8 mouse cellular contexts compared by ENCODE assay signal in the genomic region with DNA sequence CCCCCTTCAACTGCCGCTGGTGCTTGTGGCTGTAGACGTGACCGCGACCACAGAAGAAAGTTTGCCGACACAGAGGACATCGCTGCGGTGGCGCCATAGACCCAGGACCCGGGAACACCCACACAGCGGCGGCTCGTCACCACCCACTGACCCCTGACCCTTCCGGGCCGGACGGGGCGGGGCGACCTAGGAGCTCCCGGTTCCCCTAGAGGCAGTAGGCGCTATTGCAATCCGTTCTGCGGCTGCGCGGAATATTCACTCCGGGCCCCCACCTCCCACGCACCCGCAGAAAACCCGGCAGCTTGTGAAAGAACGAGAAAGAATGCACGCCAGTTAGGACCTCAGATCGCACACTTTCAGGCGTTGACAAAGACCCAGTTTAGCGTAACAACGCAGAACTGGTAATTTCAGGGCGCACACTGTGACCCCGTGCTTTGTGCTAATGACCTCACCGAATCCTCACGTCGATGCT. TPM values are rescaled to one million over a fixed set of nuclear protein-coding genes. Genes with fewer than 3 reads are reported as not detected.
DNase-seq lines count a peak whose midpoint lies in the region; ATAC-seq and TF ChIP-seq lines count a peak whose summit lies in the region.

No protein-coding gene starts in this region.

- DNase-seq in brain, embryonic 18.5 days (ENCODE audit: low read depth, low spot score): peak; percentile 74
- DNase-seq in liver: peak; percentile 95
- DNase-seq in monocyte, adult 2 months (ENCODE audit: low read depth in 1 of 2, low spot score in 2 of 2): peak; percentile 83 to 92
- peak; percentile 89 to 94 for DNase-seq in spleen, postnatal 14 days (ENCODE audit: low spot score in 2 of 2)

- H3K4me1 ChIP-seq in erythroblast, embryonic 14.5 days (ENCODE audit: control insufficient read depth): peaks cover 36% of the 10 kb centered on the region
- H3K4me1 ChIP-seq in heart, embryonic 12.5 days (replicated peaks): peaks cover 9% of the 10 kb centered on the region
- H3K4me1 ChIP-seq in kidney, embryonic 16.5 days (ENCODE audit: insufficient read depth, low read length): peaks cover 6% of the 10 kb centered on the region

- H3K27ac ChIP-seq in heart, embryonic 12.5 days (ENCODE audit: poor library complexity, severe bottlenecking): peak overlapping the region; percentile 60
- peak overlapping the region; percentile 79 for H3K27ac ChIP-seq in kidney, embryonic 16.5 days (ENCODE audit: low read length)

- H3K9ac ChIP-seq in heart, embryonic 12.5 days: peak overlapping the region; percentile 92
- H3K9ac ChIP-seq in kidney, embryonic 16.5 days (replicated peaks; ENCODE audit: low read length): peak overlapping the region; percentile 86

- peak; percentile 96 for ATAC-seq in heart, embryonic 12.5 days (ENCODE audit: insufficient number of reproducible peaks, low FRiP score)
- ATAC-seq in kidney, embryonic 16.5 days (ENCODE audit: low FRiP score, low TSS enrichment): peak; percentile 95

- peak overlapping the region; percentile 82 for H3ac ChIP-seq in C2C12 (ENCODE audit: control insufficient read depth, insufficient read length, low read depth)

- H3K36me3 ChIP-seq in C2C12 (ENCODE audit: control insufficient read depth, insufficient read depth): peaks cover 20% of the 10 kb centered on the region
- peaks cover 34% of the 10 kb centered on the region for H3K36me3 ChIP-seq in erythroblast, embryonic 14.5 days (ENCODE audit: control insufficient read depth)
- H3K36me3 ChIP-seq in heart, embryonic 12.5 days: peaks cover 30% of the 10 kb centered on the region
- H3K36me3 ChIP-seq in kidney, embryonic 16.5 days (ENCODE audit: insufficient read depth, low read length): peaks cover 10% of the 10 kb centered on the region; the same call in 1 of the 2 replicates

- H3K79me2 ChIP-seq in C2C12 (ENCODE audit: control insufficient read depth, insufficient read depth): peaks cover 10% of the 10 kb centered on the region

- H3K9me3 ChIP-seq in erythroblast, embryonic 14.5 days (ENCODE audit: control insufficient read depth, low read length): no peaks in the 10 kb centered on the region
- no peaks in the 10 kb centered on the region for H3K9me3 ChIP-seq in heart, embryonic 12.5 days (replicated peaks)
- H3K9me3 ChIP-seq in kidney, embryonic 16.5 days (ENCODE audit: low read length): no peaks in the 10 kb centered on the region

- WGBS in heart, embryonic 12.5 days: under 1% methylated on average over 38 of the region's 38 CpGs
- WGBS in kidney, embryonic 16.5 days: under 1% methylated on average over 38 of the region's 38 CpGs

- peaks cover 4% of the 10 kb centered on the region for H3K79me3 ChIP-seq in C2C12 (ENCODE audit: low read depth)

- peak overlapping the region; percentile 83 for H3K4me2 ChIP-seq in heart, embryonic 12.5 days
- H3K4me2 ChIP-seq in kidney, embryonic 16.5 days (replicated peaks; ENCODE audit: low read depth, low read length): peak overlapping the region; percentile 87

- no peaks in the 10 kb centered on the region for H3K27me3 ChIP-seq in C2C12 (ENCODE audit: control insufficient read depth, insufficient read depth, insufficient read length)
- no peaks in the 10 kb centered on the region for H3K27me3 ChIP-seq in erythroblast, embryonic 14.5 days (ENCODE audit: control insufficient read depth)
- H3K27me3 ChIP-seq in heart, embryonic 12.5 days (replicated peaks): no peaks in the 10 kb centered on the region
- no peaks in the 10 kb centered on the region for H3K27me3 ChIP-seq in kidney, embryonic 16.5 days (ENCODE audit: insufficient read depth, low read length)

- TF ChIP-seq CTCF in C2C12 (IDR thresholded peaks at IDR 0.05; ENCODE audit: control insufficient read depth, insufficient read depth, insufficient read length): no peak

- peak overlapping the region; percentile 83 for H3K4me3 ChIP-seq in C2C12 (ENCODE audit: insufficient read depth, poor library complexity, severe bottlenecking)
- peak overlapping the region; percentile 78 for H3K4me3 ChIP-seq in erythroblast, embryonic 14.5 days (replicated peaks)
- H3K4me3 ChIP-seq in heart, embryonic 12.5 days: peak overlapping the region; percentile 95
- H3K4me3 ChIP-seq in kidney, embryonic 16.5 days (ENCODE audit: low read length): peak overlapping the region; percentile 87

TF ChIP-seq in C2C12, 6 proteins besides CTCF, POLR2A, EP300 and RAD21:
- TF ChIP-seq USF1 (IDR thresholded peaks at IDR 0.05; ENCODE audit: low read depth) (no peak), FOSL1 (IDR thresholded peaks at IDR 0.05; ENCODE audit: insufficient read depth, low read length, poor library complexity, severe bottlenecking) (no peak), MYOD1 (IDR thresholded peaks at IDR 0.05; ENCODE audit: control insufficient read depth, insufficient read length, low read depth) (no peak), MAX (IDR thresholded peaks at IDR 0.05) (no peak), CEBPB (IDR thresholded peaks at IDR 0.05; ENCODE audit: low read depth) (no peak)

RNA-seq across cellular contexts. Expression of a gene that starts 0.4 kb away (rescaled TPM):
- polyA plus RNA-seq in C2C12 (2012; fragmentation: generic; extraction: Trizol): 17.9 TPM
- 1.1 and 1.5 TPM in 2 replicates for polyA plus RNA-seq in erythroblast, embryonic 14.5 days (2012)
- polyA plus RNA-seq in heart, embryonic 12.5 days (2016; fragmentation: Nextera tagmentation; extraction: Ambion mirVana): 19.1 and 21.6 TPM in 2 replicates
- 26.0 and 31.6 TPM in 2 replicates for polyA plus RNA-seq in kidney, embryonic 16.5 days (2015; fragmentation: Nextera tagmentation; extraction: Ambion mirVana)

RNA-seq across cellular contexts. Expression of a gene that starts 10.5 kb away (rescaled TPM):
- 149 TPM for polyA plus RNA-seq in C2C12 (2012; fragmentation: generic; extraction: Trizol)
- 0.37 and 0.65 TPM in 2 replicates for polyA plus RNA-seq in erythroblast, embryonic 14.5 days (2012)
- polyA plus RNA-seq in heart, embryonic 12.5 days (2016; fragmentation: Nextera tagmentation; extraction: Ambion mirVana): 82.6 and 85.2 TPM in 2 replicates
- polyA plus RNA-seq in kidney, embryonic 16.5 days (2015; fragmentation: Nextera tagmentation; extraction: Ambion mirVana): 138 TPM in 2 replicates

RNA-seq across cellular contexts. Expression of a gene that starts 11.0 kb away (rescaled TPM):
- 2,166 TPM for polyA plus RNA-seq in C2C12 (2012; fragmentation: generic; extraction: Trizol)
- 16.3 and 35.8 TPM in 2 replicates for polyA plus RNA-seq in erythroblast, embryonic 14.5 days (2012)
- 1,234 and 1,239 TPM in 2 replicates for polyA plus RNA-seq in heart, embryonic 12.5 days (2016; fragmentation: Nextera tagmentation; extraction: Ambion mirVana)
- polyA plus RNA-seq in kidney, embryonic 16.5 days (2015; fragmentation: Nextera tagmentation; extraction: Ambion mirVana): 1,444 and 1,489 TPM in 2 replicates

RNA-seq across cellular contexts. Expression of a gene that starts 21.3 kb away (rescaled TPM):
- polyA plus RNA-seq in C2C12 (2012; fragmentation: generic; extraction: Trizol): 11.5 TPM
- 0.23 and 0.31 TPM in 2 replicates for polyA plus RNA-seq in erythroblast, embryonic 14.5 days (2012)
- polyA plus RNA-seq in heart, embryonic 12.5 days (2016; fragmentation: Nextera tagmentation; extraction: Ambion mirVana): 28.1 and 33.0 TPM in 2 replicates
- 67.3 and 74.4 TPM in 2 replicates for polyA plus RNA-seq in kidney, embryonic 16.5 days (2015; fragmentation: Nextera tagmentation; extraction: Ambion mirVana)

RNA-seq across cellular contexts. Expression of a gene that starts 23.0 kb away (rescaled TPM):
- polyA plus RNA-seq in C2C12 (2012; fragmentation: generic; extraction: Trizol): not detected
- not detected in 2 replicates for polyA plus RNA-seq in erythroblast, embryonic 14.5 days (2012)
- polyA plus RNA-seq in heart, embryonic 12.5 days (2016; fragmentation: Nextera tagmentation; extraction: Ambion mirVana): not detected in 2 replicates
- not detected in 2 replicates for polyA plus RNA-seq in kidney, embryonic 16.5 days (2015; fragmentation: Nextera tagmentation; extraction: Ambion mirVana)

Comparison
In these comparisons a context has a peak if more than half of its experiments do, and no peak if none do; other contexts are left out.
1. Peak in every context shown above with its lines: DNase-seq, ATAC-seq, H3K4me3 ChIP-seq and H3K27ac ChIP-seq.
2. RNA of a gene that starts 10.5 kb away (polyA plus RNA-seq): 149 TPM in C2C12 (single experiment), 138 TPM in kidney, embryonic 16.5 days and 82.6 to 85.2 TPM in heart, embryonic 12.5 days; 0.37 to 0.65 TPM in erythroblast, embryonic 14.5 days; every median in the first group is over 10 times any median in the second.
3. RNA of a gene that starts 11.0 kb away (polyA plus RNA-seq): 2,166 TPM in C2C12 (single experiment), 1,444 to 1,489 TPM in kidney, embryonic 16.5 days and 1,234 to 1,239 TPM in heart, embryonic 12.5 days; 16.3 to 35.8 TPM in erythroblast, embryonic 14.5 days; every median in the first group is over 10 times any median in the second.